Mouse (Mus musculus) gastrocnemius, postnatal 14 days (tissue): ENCODE measurements around the gene Tmprss11e. TPM values are rescaled to one million over a fixed set of nuclear protein-coding genes. Genes with fewer than 3 reads are reported as not detected.

ENCODE experiments used
- DNase-seq: peaks from one replicate; pipeline ENCODE4 v3.0.0; 2021; ENCODE audit warnings: mixed read lengths
- intact Hi-C: fragments of 180-260 bp; cut with DNase I; formaldehyde crosslinking; loops from one replicate; pipeline ENCODE4 v1.15.1; 2025; ENCODE audit warnings: low total_unique reads
- long read RNA-seq, 2 experiments: library from polyadenylated mRNA; stranded (forward); transcript quantifications; one replicate each; pipeline ENCODE4 v2.0.0; 2021
- total RNA-seq, 2 experiments: library from RNA; stranded (reverse); gene quantifications; 2 replicates each; pipeline ENCODE4 v1.2.3; 2021

Gene Tmprss11e
- not detected for total RNA-seq
- long read RNA-seq, experiment 1 = 0 reads
- long read RNA-seq, experiment 2 = 0 reads

GRCm38 (mm10) chr5:86745715-86746114, at the start of gene Tmprss11e:
TSS of gene Tmprss11e (minus strand) at chr5:86745815.
- DNase-seq = no peak
- intact Hi-C loops = no loop called here

GRCm38 (mm10) chr5:86792807-86793206, 47.2 kb upstream of the Tmprss11e start:
- intact Hi-C loops = no loop called here
- no peak for DNase-seq

- intact Hi-C loops = no loop called here
- DNase-seq = no peak
Observed at GRCm38 (mm10) chr5:86792249-86792648, 46.6 kb upstream of the Tmprss11e start.

GRCm38 (mm10) chr5:86789954-86790353, 44.3 kb upstream of the Tmprss11e start:
- intact Hi-C loops = no loop called here
- no peak for DNase-seq

- intact Hi-C loops = no loop called here
- DNase-seq = no peak
Observed at GRCm38 (mm10) chr5:86786798-86787197, 41.2 kb upstream of the Tmprss11e start.

- intact Hi-C loops = no loop called here
- no peak for DNase-seq
Observed at GRCm38 (mm10) chr5:86784205-86784604, 38.6 kb upstream of the Tmprss11e start.

GRCm38 (mm10) chr5:86783059-86783458, 37.4 kb upstream of the Tmprss11e start:
- DNase-seq = no peak
- intact Hi-C loops = no loop called here

- DNase-seq = no peak
- intact Hi-C loops = no loop called here
Observed at GRCm38 (mm10) chr5:86778471-86778870, 32.9 kb upstream of the Tmprss11e start.

- DNase-seq = no peak
- intact Hi-C loops = no loop called here
Observed at GRCm38 (mm10) chr5:86776941-86777340, 31.3 kb upstream of the Tmprss11e start.

- no peak for DNase-seq
- intact Hi-C loops = no loop called here
Observed at GRCm38 (mm10) chr5:86771010-86771409, 25.4 kb upstream of the Tmprss11e start.

GRCm38 (mm10) chr5:86769015-86769658, 23.5 kb upstream of the Tmprss11e start:
- no peak for DNase-seq
- intact Hi-C loops = no loop called here

- no peak for DNase-seq
- intact Hi-C loops = no loop called here
Observed at GRCm38 (mm10) chr5:86742796-86743195, 2.8 kb downstream of the Tmprss11e start.

- no peak for DNase-seq
- intact Hi-C loops = no loop called here
Observed at GRCm38 (mm10) chr5:86741146-86741545, 4.5 kb downstream of the Tmprss11e start.

GRCm38 (mm10) chr5:86735808-86736207, 9.8 kb downstream of the Tmprss11e start:
- intact Hi-C loops = no loop called here
- DNase-seq = no peak

- intact Hi-C loops = no loop called here
- DNase-seq = no peak
Observed at GRCm38 (mm10) chr5:86730587-86730986, 15.0 kb downstream of the Tmprss11e start.

GRCm38 (mm10) chr5:86728574-86728973, 17.0 kb downstream of the Tmprss11e start:
- intact Hi-C loops = no loop called here
- no peak for DNase-seq

- no peak for DNase-seq
- intact Hi-C loops = no loop called here
Observed at GRCm38 (mm10) chr5:86727033-86727432, 18.6 kb downstream of the Tmprss11e start.

- no peak for DNase-seq
- intact Hi-C loops = no loop called here
Observed at GRCm38 (mm10) chr5:86725021-86725420, 20.6 kb downstream of the Tmprss11e start.

- intact Hi-C loops = no loop called here
- DNase-seq = no peak
Observed at GRCm38 (mm10) chr5:86722820-86723460, 22.7 kb downstream of the Tmprss11e start.

GRCm38 (mm10) chr5:86714967-86715366, 30.6 kb downstream of the Tmprss11e start:
- intact Hi-C loops = no loop called here
- no peak for DNase-seq

- no peak for DNase-seq
- intact Hi-C loops = no loop called here
Observed at GRCm38 (mm10) chr5:86704923-86705322, 40.7 kb downstream of the Tmprss11e start.
